Mouse (Mus musculus) liver, postnatal 0 days (tissue): ENCODE results near the gene 6030445D17Rik. TPM values are rescaled to one million over a fixed set of nuclear protein-coding genes. Genes with fewer than 3 reads are reported as not detected.

Source experiments
- ATAC-seq: fragments of 200-750 bp; cut with Nextera tagmentation; 2 replicates; pipeline ENCODE4 v1.8.0; 2017; ENCODE audit warnings: mild to moderate bottlenecking, moderate library complexity
- DNase-seq: peaks from one replicate; pipeline ENCODE4 v3.0.0-alpha.2; 2016
- H3K27ac ChIP-seq: fragments of 300-500 bp; sonication (generic); 2 replicates; pipeline ENCODE4 v1.5.1; 2014; ENCODE audit warnings: antibody characterized with exemption, moderate library complexity, mild to moderate bottlenecking, low read depth
- H3K27me3 ChIP-seq: fragments of 300-500 bp; sonication (generic); 2 replicates; pipeline ENCODE4 v1.6.1; 2014; ENCODE audit warnings: low read length, control low read depth, mixed read lengths; ENCODE audit not compliant: insufficient read depth
- H3K36me3 ChIP-seq: fragments of 300-500 bp; sonication (generic); replicated peaks from 2 replicates; pipeline ENCODE4 v1.6.1; 2014; ENCODE audit warnings: mild to moderate bottlenecking, control low read depth, low read length, moderate library complexity, mixed read lengths; ENCODE audit not compliant: insufficient read depth
- H3K4me1 ChIP-seq: fragments of 300-500 bp; sonication (generic); 2 replicates; pipeline ENCODE4 v1.6.1; 2014; ENCODE audit warnings: antibody characterized with exemption, mild to moderate bottlenecking, control low read depth; ENCODE audit not compliant: insufficient read depth
- H3K4me2 ChIP-seq: fragments of 300-500 bp; sonication (generic); 2 replicates; pipeline ENCODE4 v1.6.1; 2014; ENCODE audit warnings: low read depth, mild to moderate bottlenecking, low read length, moderate library complexity, mixed read lengths
- H3K4me3 ChIP-seq: fragments of 300-500 bp; sonication (generic); 2 replicates; pipeline ENCODE4 v1.5.1; 2014; ENCODE audit warnings: low read depth, low read length
- H3K9ac ChIP-seq: fragments of 300-500 bp; sonication (generic); replicated peaks from 2 replicates; pipeline ENCODE4 v1.6.1; 2014; ENCODE audit warnings: mild to moderate bottlenecking, moderate library complexity
- H3K9me3 ChIP-seq: fragments of 300-500 bp; sonication (generic); 2 replicates; pipeline ENCODE4 v1.6.1; 2016; ENCODE audit warnings: mild to moderate bottlenecking, control low read depth, low read length, mixed read lengths
- CTCF ChIP-seq: sonication (generic); IDR thresholded peaks from 2 replicates; pipeline ENCODE4 v1.5.1; 2016; ENCODE audit warnings: antibody characterized with exemption, low read depth
- EP300 ChIP-seq: IDR thresholded peaks from 2 replicates; pipeline ENCODE4 v1.6.1; 2016; ENCODE audit warnings: antibody characterized with exemption, low read depth, mild to moderate bottlenecking
- WGBS: fragments of 180-500 bp; shearing (Covaris S2); extraction: QIAGEN DNeasy Blood & Tissue Kit; methylation state at CpG from one replicate; pipeline ENCODE4 v1.1.7; 2014; ENCODE audit not compliant: insufficient replicate concordance; 5-methylcytosine and 5-hydroxymethylcytosine counted together
- polyA plus RNA-seq: library from polyadenylated mRNA; unstranded; fragments of >200 nt; fragmentation: Nextera tagmentation; extraction: Ambion mirVana; gene quantifications from 2 replicates; pipeline ENCODE4 v1.2.1, GENCODE M21; 2015

6030445D17Rik gene
- polyA plus RNA-seq, 1 experiment from 2014 or later: 0.12 TPM

- ATAC-seq: peak; percentile 35; the same call in 1 of the 2 replicates
These were observed 37.1 kb upstream of the 6030445D17Rik start for GRCm38 (mm10) chr4:136425000-136425288.

GRCm38 (mm10) chr4:136430609-136431375 is 31.3 kb upstream of the 6030445D17Rik start:
- DNase-seq (no peak), ATAC-seq (no peak)
- Histone ChIP-seq H3K4me2 (no peak overlapping the region), H3K27me3 (no peaks in the 10 kb centered on the region), H3K4me1 (no peaks in the 10 kb centered on the region), H3K36me3 (no peaks in the 10 kb centered on the region), H3K4me3 (no peak overlapping the region), H3K27ac (no peak overlapping the region), H3K9me3 (no peaks in the 10 kb centered on the region), H3K9ac (no peak overlapping the region)
- TF ChIP-seq EP300: no peak
- TF ChIP-seq CTCF: no peak
- WGBS: 53% methylated on average over 11 of the region's 11 CpGs

More at GRCm38 (mm10) chr4:136425000-136425288, 37.1 kb upstream of the 6030445D17Rik start:
- Histone ChIP-seq H3K4me3 (peak overlapping the region; percentile 37), H3K27ac (no peak overlapping the region), H3K36me3 (no peaks in the 10 kb centered on the region), H3K4me1 (peaks cover 6% of the 10 kb centered on the region; the same call in 1 of the 2 replicates), H3K4me2 (peak overlapping the region; percentile 71), H3K9ac (no peak overlapping the region), H3K9me3 (no peaks in the 10 kb centered on the region), H3K27me3 (peaks cover 25% of the 10 kb centered on the region)
- TF ChIP-seq EP300: no peak
- peak; percentile 50 for TF ChIP-seq CTCF
- DNase-seq: peak; percentile 54
- WGBS: 4% methylated on average over 15 of the region's 15 CpGs

- ATAC-seq: no peak
These were observed 30.7 kb upstream of the 6030445D17Rik start for GRCm38 (mm10) chr4:136431376-136431693.

GRCm38 (mm10) chr4:136434029-136434428 is 28.0 kb upstream of the 6030445D17Rik start:
- H3K4me1 ChIP-seq: no peaks in the 10 kb centered on the region
- WGBS: 69% methylated on average over 4 of the region's 4 CpGs
- no peak overlapping the region for H3K27ac ChIP-seq
- DNase-seq: no peak
- H3K36me3 ChIP-seq: no peaks in the 10 kb centered on the region
- no peaks in the 10 kb centered on the region for H3K27me3 ChIP-seq
- ATAC-seq: no peak
- TF ChIP-seq CTCF: no peak
- no peak for TF ChIP-seq EP300
- H3K4me2 ChIP-seq: no peak overlapping the region
- H3K9ac ChIP-seq: no peak overlapping the region
- no peak overlapping the region for H3K4me3 ChIP-seq
- H3K9me3 ChIP-seq: no peaks in the 10 kb centered on the region

More at GRCm38 (mm10) chr4:136431376-136431693, 30.7 kb upstream of the 6030445D17Rik start:
- Histone ChIP-seq H3K36me3 (no peaks in the 10 kb centered on the region), H3K27ac (no peak overlapping the region), H3K4me3 (no peak overlapping the region), H3K4me1 (no peaks in the 10 kb centered on the region), H3K9ac (no peak overlapping the region), H3K27me3 (no peaks in the 10 kb centered on the region), H3K4me2 (no peak overlapping the region), H3K9me3 (no peaks in the 10 kb centered on the region)
- peak; percentile 66 for DNase-seq
- TF ChIP-seq EP300 (no peak), CTCF (peak; percentile 78)
- WGBS: 3% methylated on average over 3 of the region's 3 CpGs

GRCm38 (mm10) chr4:136439106-136439505 is 22.9 kb upstream of the 6030445D17Rik start:
- no peaks in the 10 kb centered on the region for H3K27me3 ChIP-seq
- DNase-seq (no peak), ATAC-seq (no peak)
- H3K4me3 ChIP-seq: no peak overlapping the region
- no peaks in the 10 kb centered on the region for H3K9me3 ChIP-seq
- H3K9ac ChIP-seq: no peak overlapping the region
- H3K36me3 ChIP-seq: no peaks in the 10 kb centered on the region
- H3K27ac ChIP-seq: no peak overlapping the region
- TF ChIP-seq CTCF (no peak), EP300 (no peak)
- 71% methylated on average over 4 of the region's 4 CpGs for WGBS
- H3K4me1 ChIP-seq: no peaks in the 10 kb centered on the region
- H3K4me2 ChIP-seq: no peak overlapping the region

- H3K27me3 ChIP-seq: no peaks in the 10 kb centered on the region
- H3K9me3 ChIP-seq: no peaks in the 10 kb centered on the region
- H3K4me3 ChIP-seq: no peak overlapping the region
- H3K27ac ChIP-seq: no peak overlapping the region
- ATAC-seq: no peak
- TF ChIP-seq EP300 (no peak), CTCF (no peak)
- H3K36me3 ChIP-seq: no peaks in the 10 kb centered on the region
- H3K4me1 ChIP-seq: no peaks in the 10 kb centered on the region
- no peak overlapping the region for H3K9ac ChIP-seq
- WGBS: 77% methylated on average over 15 of the region's 15 CpGs
- H3K4me2 ChIP-seq: no peak overlapping the region
- no peak for DNase-seq
These were observed 20.6 kb upstream of the 6030445D17Rik start for GRCm38 (mm10) chr4:136441354-136442043.
